Mouse (Mus musculus): ENCODE measurements around the gene Gm2a.

- TF ChIP-seq POLR2A (IDR thresholded peaks at IDR 0.05; ENCODE audit: borderline replicate concordance, extremely low read depth, low read depth, low read length) = no peak
- no peak for TF ChIP-seq CTCF (IDR thresholded peaks at IDR 0.05; ENCODE audit: insufficient read depth, low read length)
Observed at GRCm38 (mm10) chr11:55126663-55127062, 28.7 kb downstream of the Gm2a start.
